Mouse (Mus musculus) testis, adult 2 months (tissue): ENCODE results near the gene Cyp2d10. TPM values are rescaled to one million over a fixed set of nuclear protein-coding genes. Genes with fewer than 3 reads are reported as not detected.

Experiments
- H3K27ac ChIP-seq: fragments of 200-500 bp; 2 replicates; pipeline ENCODE4 v1.5.1; 2012; ENCODE audit warnings: low read depth, low read length; ENCODE audit not compliant: control insufficient read depth, insufficient read depth
- H3K27me3 ChIP-seq: fragments of 200-500 bp; 2 replicates; pipeline ENCODE4 v1.6.1; 2012; ENCODE audit warnings: mild to moderate bottlenecking, low read length, moderate library complexity; ENCODE audit not compliant: control insufficient read depth, insufficient read depth
- H3K36me3 ChIP-seq: fragments of 200-500 bp; 2 replicates; pipeline ENCODE4 v1.6.1; 2012; ENCODE audit warnings: mild to moderate bottlenecking, low read length; ENCODE audit not compliant: control insufficient read depth, insufficient read depth
- H3K4me1 ChIP-seq: fragments of 200-500 bp; 2 replicates; pipeline ENCODE4 v1.6.1; 2012; ENCODE audit warnings: low read length; ENCODE audit not compliant: control insufficient read depth, insufficient read depth
- H3K4me3 ChIP-seq: fragments of 200-500 bp; 2 replicates; pipeline ENCODE4 v1.5.1; 2012; ENCODE audit warnings: low read depth, mild to moderate bottlenecking, low read length, moderate library complexity, mixed read lengths; ENCODE audit not compliant: control insufficient read depth
- CTCF ChIP-seq: fragments of 200-500 bp; IDR thresholded peaks from 2 replicates; pipeline ENCODE4 v1.5.1; 2012; ENCODE audit warnings: low read depth, mild to moderate bottlenecking, inconsistent platforms, low read length, moderate library complexity; ENCODE audit not compliant: control insufficient read depth, insufficient read depth, insufficient replicate concordance
- POLR2A ChIP-seq: fragments of 200-500 bp; IDR thresholded peaks from 2 replicates; pipeline ENCODE4 v1.6.1; 2012; ENCODE audit warnings: low read depth, mild to moderate bottlenecking, inconsistent platforms, low read length, moderate library complexity; ENCODE audit not compliant: control insufficient read depth
- polyA plus RNA-seq: library from polyadenylated mRNA; depleted of rRNA; stranded (reverse); fragments of >200 nt; gene quantifications from 2 replicates; pipeline ENCODE4 v1.2.3, GENCODE M21; 2012

The Cyp2d10 gene
- polyA plus RNA-seq, 1 experiment, result not detected

GRCm38 (mm10) chr15:82435606-82436005 is 28.6 kb upstream of the Cyp2d10 start:
- no peak for TF ChIP-seq POLR2A
- no peak for TF ChIP-seq CTCF
- Histone ChIP-seq H3K4me3 (no peak overlapping the region), H3K27ac (no peak overlapping the region), H3K4me1 (no peaks in the 10 kb centered on the region), H3K36me3 (no peaks in the 10 kb centered on the region), H3K27me3 (no peaks in the 10 kb centered on the region)

- Histone ChIP-seq H3K4me1 (no peaks in the 10 kb centered on the region), H3K27ac (no peak overlapping the region), H3K4me3 (no peak overlapping the region), H3K36me3 (no peaks in the 10 kb centered on the region), H3K27me3 (no peaks in the 10 kb centered on the region)
- TF ChIP-seq POLR2A (no peak), CTCF (no peak)
These were observed 28.0 kb upstream of the Cyp2d10 start for GRCm38 (mm10) chr15:82435011-82435410.

DNA sequence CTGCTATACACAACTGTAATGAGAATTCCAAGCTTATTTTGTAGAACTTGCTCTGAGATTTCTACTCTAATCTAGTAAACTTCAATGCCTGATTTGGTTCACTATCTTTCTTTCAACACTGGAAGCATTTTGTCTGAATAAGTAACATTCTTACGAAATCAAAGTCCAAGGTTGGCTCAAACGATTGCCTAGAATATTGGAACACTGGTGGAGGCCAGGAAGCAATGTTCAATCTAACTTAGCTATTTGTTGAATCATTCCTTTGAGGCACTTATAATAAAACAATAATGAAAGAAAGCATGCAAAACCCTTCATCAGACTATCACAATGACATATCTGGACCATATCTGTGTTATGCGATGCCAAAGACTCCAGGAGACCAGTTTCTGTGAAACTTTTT is 27.5 kb upstream of the Cyp2d10 start:
- no peaks in the 10 kb centered on the region for H3K4me1 ChIP-seq
- no peak overlapping the region for H3K4me3 ChIP-seq
- no peaks in the 10 kb centered on the region for H3K36me3 ChIP-seq
- no peaks in the 10 kb centered on the region for H3K27me3 ChIP-seq
- TF ChIP-seq CTCF (no peak), POLR2A (no peak)
- H3K27ac ChIP-seq, result no peak overlapping the region

DNA sequence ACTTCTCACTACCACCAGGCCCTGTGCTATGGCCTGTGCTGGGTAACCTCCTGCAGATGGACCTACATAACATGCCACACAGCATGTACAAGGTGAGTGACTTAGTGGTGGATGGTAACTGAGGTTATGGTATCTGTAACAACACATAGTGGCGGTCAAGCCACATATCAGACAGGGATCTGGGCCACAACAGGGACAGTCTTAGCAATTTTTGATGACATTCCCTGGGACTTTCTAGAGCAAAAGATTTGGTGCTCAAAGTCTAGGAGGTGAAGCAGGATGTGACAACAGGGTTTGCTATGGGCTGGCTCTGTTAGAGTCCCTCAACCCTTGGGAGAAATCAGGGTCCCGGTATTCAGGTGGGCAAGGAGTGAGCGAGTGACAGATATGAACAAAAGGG is 26.6 kb upstream of the Cyp2d10 start:
- Histone ChIP-seq H3K27me3 (no peaks in the 10 kb centered on the region), H3K4me1 (no peaks in the 10 kb centered on the region), H3K27ac (no peak overlapping the region), H3K4me3 (no peak overlapping the region), H3K36me3 (no peaks in the 10 kb centered on the region)
- TF ChIP-seq CTCF (no peak), POLR2A (no peak)

- no peak within 1 kb of the TSS for H3K27ac ChIP-seq
- H3K4me1 ChIP-seq, result no peaks in the 10 kb centered on the region
- H3K27me3 ChIP-seq, result no peaks in the 10 kb centered on the region
- TF ChIP-seq CTCF, result no peak
- TF ChIP-seq POLR2A, result no peak
- no peaks in the 10 kb centered on the region for H3K36me3 ChIP-seq
- H3K4me3 ChIP-seq, result no peak within 1 kb of the TSS
These were observed 26.1 kb upstream of the Cyp2d10 start, which contains the start of gene Cyp2d9 for GRCm38 (mm10) chr15:82433137-82433536. TSS of gene Cyp2d9 (plus strand) at chr15:82433437.

DNA sequence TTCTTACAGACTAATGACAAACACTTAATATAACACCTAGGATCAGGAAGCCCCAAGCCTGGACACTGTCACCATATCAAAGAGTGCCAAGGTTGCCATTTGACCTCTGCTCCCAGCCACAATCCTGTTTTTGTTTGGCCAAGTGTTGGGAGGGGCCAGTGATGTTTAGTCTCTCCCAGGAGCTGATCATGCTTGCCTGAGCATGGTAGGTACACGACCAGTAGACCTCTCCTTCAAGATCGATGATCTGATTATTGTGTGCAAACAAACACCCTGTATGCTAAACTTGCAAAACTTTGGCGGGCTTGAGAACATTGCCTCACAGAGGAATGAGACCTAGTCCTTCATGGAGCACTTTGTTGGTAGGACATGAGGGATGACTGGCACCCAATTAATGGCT is 16.5 kb upstream of the Cyp2d10 start:
- H3K36me3 ChIP-seq, result no peaks in the 10 kb centered on the region
- H3K4me3 ChIP-seq, result no peak overlapping the region
- no peaks in the 10 kb centered on the region for H3K27me3 ChIP-seq
- TF ChIP-seq CTCF, result no peak
- TF ChIP-seq POLR2A, result no peak
- no peaks in the 10 kb centered on the region for H3K4me1 ChIP-seq
- no peak overlapping the region for H3K27ac ChIP-seq

- TF ChIP-seq POLR2A (no peak), CTCF (no peak)
- Histone ChIP-seq H3K36me3 (no peaks in the 10 kb centered on the region), H3K27ac (no peak overlapping the region), H3K27me3 (no peaks in the 10 kb centered on the region), H3K4me1 (no peaks in the 10 kb centered on the region), H3K4me3 (no peak overlapping the region)
These were observed 15.9 kb upstream of the Cyp2d10 start for GRCm38 (mm10) chr15:82422935-82423334.

- Histone ChIP-seq H3K27ac (no peak overlapping the region), H3K4me1 (no peaks in the 10 kb centered on the region), H3K36me3 (no peaks in the 10 kb centered on the region), H3K4me3 (no peak overlapping the region), H3K27me3 (no peaks in the 10 kb centered on the region)
- TF ChIP-seq POLR2A, result no peak
- no peak for TF ChIP-seq CTCF
These were observed 11.6 kb upstream of the Cyp2d10 start for GRCm38 (mm10) chr15:82418616-82419015.
